Mouse (Mus musculus) layer of hippocampus, postnatal 25 days (tissue): ENCODE measurements around the gene Epha10. TPM values are rescaled to one million over a fixed set of nuclear protein-coding genes. Genes with fewer than 3 reads are reported as not detected.
"Not testable (repeated sequence)": the region's sequence is repeated elsewhere in the genome, so short reads cannot be mapped to it uniquely, and the experiment has no call there.

Experiments used
- DNase-seq, 2 experiments: peaks; one replicate each; pipeline ENCODE4 v3.0.0; 2022; ENCODE audit warnings: mixed read lengths in 2 of 2, low spot score in 1 of 2; ENCODE audit errors: extremely low spot score in 1 of 2
- total RNA-seq, 2 experiments: library from RNA; stranded (reverse); gene quantifications; 2 replicates each; pipeline ENCODE4 v1.2.3; 2021

The Epha10 gene
- total RNA-seq, 2 experiments from 2014 or later = 25.8 to 30.6 TPM

DNA sequence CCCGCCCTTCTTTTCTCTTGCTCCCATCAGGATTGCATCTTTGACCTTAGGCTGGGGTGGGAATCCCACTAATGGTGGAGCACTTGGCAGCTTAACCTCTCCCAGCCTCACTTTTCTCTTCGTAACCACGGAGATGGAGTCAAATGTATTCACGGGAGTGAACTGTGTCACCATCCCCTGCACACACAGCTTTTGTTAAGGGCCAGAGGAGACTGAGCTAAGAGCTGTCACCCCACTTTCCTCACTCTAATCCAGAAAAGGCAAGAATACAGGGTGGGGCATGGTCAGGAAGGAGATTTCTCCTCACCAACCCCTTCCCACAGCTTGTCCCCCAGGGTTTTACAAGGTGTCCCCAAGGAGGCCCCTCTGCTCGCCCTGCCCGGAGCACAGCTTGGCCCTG, 13.1 kb downstream of the Epha10 start:
- DNase-seq = no peak

DNA sequence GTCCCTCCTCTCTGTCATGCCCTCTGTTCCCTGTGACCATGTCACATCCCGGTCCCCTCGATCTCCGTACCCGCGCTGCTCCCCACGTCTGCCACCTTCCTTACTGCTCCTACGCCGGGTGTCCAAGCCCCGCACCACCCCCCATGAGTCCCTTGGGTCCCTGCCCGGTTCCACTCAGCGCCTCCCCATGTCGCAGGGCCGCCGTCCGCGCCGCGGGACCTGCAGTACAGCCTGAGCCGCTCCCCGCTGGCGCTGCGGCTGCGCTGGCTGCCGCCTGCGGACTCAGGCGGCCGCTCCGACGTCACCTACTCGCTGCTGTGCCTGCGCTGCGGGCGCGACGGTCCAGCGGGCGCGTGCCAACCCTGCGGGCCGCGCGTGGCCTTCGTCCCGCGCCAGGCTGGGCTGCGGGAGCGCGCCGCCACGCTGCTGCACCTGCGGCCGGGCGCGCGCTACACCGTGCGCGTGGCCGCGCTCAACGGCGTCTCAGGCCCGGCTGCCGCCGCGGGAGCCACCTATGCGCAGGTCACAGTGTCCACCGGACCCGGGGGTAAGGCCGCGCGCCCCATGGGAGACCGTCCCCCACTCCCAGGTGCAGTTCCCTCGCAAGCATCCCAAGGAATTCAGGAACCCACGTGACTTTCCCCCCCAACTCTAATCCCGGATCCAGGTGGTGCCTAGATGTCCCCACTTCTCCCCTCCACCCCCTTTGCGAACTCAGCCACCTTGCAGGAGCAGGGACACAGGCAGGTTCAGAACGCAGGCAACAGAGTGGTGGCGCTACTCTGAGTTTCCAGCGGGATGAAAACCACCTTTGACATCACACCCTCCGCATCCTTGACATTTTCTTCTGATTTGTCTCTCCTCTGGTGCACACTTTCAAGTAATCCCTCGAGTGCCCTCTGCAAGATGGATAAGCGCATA, 14.1 kb downstream of the Epha10 start:
- DNase-seq = peak; percentile 21 to 40

DNA sequence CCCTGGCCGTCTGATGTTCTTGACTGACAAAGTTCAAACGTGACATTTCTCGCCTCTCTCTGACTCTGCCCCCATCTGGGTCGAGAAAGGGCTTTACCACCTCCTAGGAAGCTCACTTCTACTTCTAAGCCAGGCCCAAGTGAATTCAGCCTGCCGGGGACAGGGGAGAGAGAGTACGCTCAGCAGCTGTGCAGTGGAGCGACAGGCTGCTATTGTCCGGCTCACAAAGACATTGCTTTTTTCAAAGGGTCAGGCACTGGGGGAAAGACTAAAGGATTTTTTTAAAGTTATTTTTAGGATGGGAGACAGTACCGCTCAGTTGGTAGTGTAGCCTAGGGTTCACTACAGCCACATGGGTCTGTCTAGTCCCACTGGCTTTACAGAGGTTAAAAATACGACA, 17.7 kb downstream of the Epha10 start:
- no peak for DNase-seq

GRCm38 (mm10) chr4:124899906-124900305, 19.2 kb downstream of the Epha10 start:
- no peak for DNase-seq

GRCm38 (mm10) chr4:124905417-124905816, 24.7 kb downstream of the Epha10 start:
- DNase-seq = no peak

DNA sequence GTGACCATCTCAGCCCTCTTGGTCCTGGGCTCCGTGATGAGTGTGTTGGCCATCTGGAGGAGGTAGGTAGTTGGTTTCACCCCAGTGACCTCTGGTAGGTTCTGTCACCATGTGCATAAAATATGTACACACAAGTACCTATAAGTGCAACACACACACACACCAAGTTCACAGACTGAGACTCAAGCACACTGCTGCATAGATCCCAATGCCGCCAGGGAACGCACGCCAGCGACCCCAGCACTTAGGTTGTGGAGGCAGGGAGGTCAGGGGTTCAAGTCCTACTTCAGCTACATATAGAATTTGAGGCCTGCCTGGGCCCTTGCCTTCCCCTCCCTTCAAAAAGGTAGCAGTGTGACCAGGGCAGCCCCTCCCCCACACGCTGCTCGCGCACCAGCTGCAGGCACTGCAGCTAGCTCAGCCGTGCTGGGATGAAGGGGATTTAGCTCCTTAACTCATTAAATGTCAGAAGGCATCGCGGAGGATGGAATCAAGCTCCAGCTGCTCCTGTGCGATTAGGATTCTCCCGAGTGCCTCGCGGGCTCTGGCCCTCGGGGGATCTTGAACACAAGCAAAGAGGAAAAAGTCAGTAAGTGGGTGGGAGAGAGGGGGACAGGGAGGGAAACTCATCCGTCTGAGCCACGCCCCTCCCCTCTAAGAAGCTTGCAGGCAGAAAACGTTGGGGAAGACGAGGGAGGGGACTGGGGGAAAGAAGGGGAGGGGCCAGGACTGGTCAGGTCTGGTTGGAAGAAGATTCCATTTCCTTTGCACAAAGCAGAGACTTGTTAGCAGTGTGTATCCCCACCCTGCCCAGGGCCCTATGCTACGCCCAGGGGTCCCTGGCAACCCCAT, 25.5 kb downstream of the Epha10 start:
- DNase-seq = peak in 1 of 2 experiments; percentile 33

GRCm38 (mm10) chr4:124928102-124928501, 47.4 kb downstream of the Epha10 start:
- no peak for DNase-seq

DNA sequence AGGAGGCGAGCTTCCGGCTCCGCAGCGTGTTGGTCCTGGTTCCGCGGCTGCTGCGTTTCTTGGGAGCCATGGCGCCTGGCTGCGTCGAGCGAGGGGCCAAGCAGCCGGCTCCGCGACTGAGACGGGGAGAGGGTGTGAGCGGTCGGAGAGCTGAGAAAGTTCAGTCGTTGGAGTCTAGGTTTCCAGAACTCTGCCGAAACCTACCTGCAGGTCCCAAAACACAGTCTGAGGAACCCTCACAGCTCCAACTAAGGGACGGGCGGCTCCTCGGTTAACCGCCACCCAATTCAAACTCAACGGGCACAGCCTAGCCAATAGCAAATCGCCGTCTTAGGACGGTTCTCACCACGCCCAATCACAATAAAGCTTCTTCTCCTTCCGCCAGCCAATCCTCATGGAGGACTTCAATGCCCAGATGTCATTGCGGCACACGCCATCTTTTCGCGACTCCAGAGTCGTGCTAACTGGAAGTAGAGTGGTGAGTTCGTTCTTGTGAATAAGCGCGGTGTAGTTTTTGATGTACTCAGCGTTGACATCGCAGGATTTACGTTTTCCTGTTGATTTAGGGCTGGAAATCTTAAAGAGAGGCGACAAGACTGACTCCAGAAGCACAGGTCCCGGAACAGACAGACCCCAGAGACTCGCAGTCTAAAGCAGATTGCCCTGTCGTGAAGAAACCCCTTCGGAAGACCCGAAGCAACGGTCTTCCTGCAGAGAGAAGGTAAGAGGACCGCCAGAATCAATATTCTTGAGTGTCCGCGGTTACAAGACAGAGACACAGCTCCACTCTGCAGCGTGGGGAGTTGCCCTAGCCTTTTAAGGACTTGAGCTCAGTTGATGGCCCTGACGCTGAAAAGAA, 56.1 kb downstream of the Epha10 start, which contains the start of gene 9930104L06Rik:
TSS of gene 9930104L06Rik (plus strand) at position 436 of the 859 bp plus-strand sequence.
- DNase-seq = peak; percentile 81 to 89

- DNase-seq = not testable (repeated sequence)
Observed at GRCm38 (mm10) chr4:124939211-124939610, 58.5 kb downstream of the Epha10 start, which contains the start of gene Cdca8. Cdca8 (minus strand) TSS chr4:124939311.

GRCm38 (mm10) chr4:124943022-124943421, 62.3 kb downstream of the Epha10 start:
- DNase-seq = peak; percentile 88 to 98

- DNase-seq = no peak
Observed at GRCm38 (mm10) chr4:124943781-124944180, 63.1 kb downstream of the Epha10 start.

GRCm38 (mm10) chr4:124944961-124945360, 64.3 kb downstream of the Epha10 start:
- no peak for DNase-seq

- DNase-seq = no peak
Observed at GRCm38 (mm10) chr4:124949488-124949887, 68.8 kb downstream of the Epha10 start.

GRCm38 (mm10) chr4:124950181-124951035, 69.7 kb downstream of the Epha10 start:
- no peak for DNase-seq

DNA sequence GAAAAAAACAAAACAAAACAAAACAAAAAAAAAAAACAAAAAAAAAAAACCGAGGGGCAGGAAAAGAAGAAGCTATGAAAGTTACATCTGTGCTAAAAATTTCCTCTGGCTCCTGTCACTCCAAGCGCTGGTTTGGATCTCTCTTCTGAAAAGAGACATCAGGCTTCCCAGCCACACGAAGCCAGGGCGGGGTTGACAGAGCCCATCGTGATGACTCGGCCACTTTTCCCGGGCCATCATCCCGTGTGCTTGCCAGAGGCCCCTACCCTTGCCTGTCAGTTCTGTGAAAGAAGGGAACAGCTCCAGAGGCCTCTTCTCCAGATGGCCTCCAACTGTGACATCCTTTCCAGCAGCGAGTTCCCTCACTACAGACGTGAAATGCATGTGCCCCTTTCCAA, 70.3 kb downstream of the Epha10 start:
- no peak for DNase-seq

- DNase-seq = no peak
Observed at GRCm38 (mm10) chr4:124953546-124953945, 72.8 kb downstream of the Epha10 start.

- no peak for DNase-seq
Observed at GRCm38 (mm10) chr4:124957284-124957683, 76.6 kb downstream of the Epha10 start.

DNA sequence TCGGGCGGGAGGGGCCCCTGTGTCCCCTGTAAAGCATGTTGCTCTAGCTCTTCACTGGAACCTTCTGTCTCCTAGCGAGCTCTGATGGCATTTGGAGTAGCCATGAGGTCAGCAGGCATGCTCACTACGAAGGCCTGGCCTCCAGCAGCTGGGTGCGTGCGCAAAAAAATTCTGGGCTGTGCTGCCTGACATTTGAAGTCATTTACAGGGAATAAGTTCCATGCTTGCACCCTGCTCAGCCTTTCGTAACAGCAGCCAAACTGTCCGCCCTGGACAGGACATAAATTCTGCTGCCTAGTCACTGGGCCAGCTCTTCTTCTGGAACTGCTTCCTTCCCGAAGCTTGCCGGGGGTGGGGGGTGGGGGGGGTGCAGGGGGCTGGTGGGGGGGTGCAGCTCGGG, 78.4 kb downstream of the Epha10 start:
- DNase-seq = no peak

DNA sequence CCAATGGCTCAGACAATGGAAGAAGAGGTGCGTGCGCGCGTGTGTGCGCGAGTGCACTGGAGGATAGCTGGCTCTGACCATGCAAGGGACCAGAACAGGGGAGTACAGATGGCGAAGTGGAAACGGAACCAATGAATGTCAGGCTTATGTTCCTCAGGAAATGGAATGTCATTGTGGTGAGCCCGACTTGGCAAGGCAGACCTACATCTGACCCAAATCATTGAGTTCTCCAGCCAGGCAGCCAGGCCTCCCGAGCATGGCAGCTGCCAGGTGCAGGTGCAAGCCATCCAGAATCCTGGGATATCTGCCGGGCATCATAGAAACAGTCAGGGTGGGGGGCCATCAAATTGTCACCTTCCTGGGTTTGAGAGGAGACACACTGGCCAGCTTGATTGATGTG, 80.2 kb downstream of the Epha10 start:
- DNase-seq = no peak
